Mouse (Mus musculus) megakaryocyte-erythroid progenitor cell, adult 5-6 weeks (primary cell): ENCODE results near the gene Cyp2d10. TPM values are rescaled to one million over a fixed set of nuclear protein-coding genes. Genes with fewer than 3 reads are reported as not detected.
A peak's percentile ranks its signal among the peaks of the same experiment; 100 is the strongest.
"Not testable (repeated sequence)": the region's sequence is repeated elsewhere in the genome, so short reads cannot be mapped to it uniquely, and the experiment has no call there.

Source experiments
- ATAC-seq: replicated peaks from 2 replicates; pipeline ENCODE4 v1.8.0; 2016; ENCODE audit warnings: mild to moderate bottlenecking, inconsistent platforms; ENCODE audit not compliant: severe bottlenecking, poor library complexity, low FRiP score, low TSS enrichment
- total RNA-seq, 2 experiments: library from RNA; stranded (forward) in 1 of 2; stranded (reverse) in 1 of 2; fragments of 200-1000, 215-1000 nt in 1 of 2; fragments of >200 nt in 1 of 2; fragmentation: Nextera tagmentation in 1 of 2; gene quantifications; 2 replicates each; pipeline ENCODE4 v1.2.3; 2014 to 2017

Cyp2d10 gene
- total RNA-seq (2014; fragmentation: Nextera tagmentation) (not detected in 2 replicates), total RNA-seq (2017) (not detected in 2 replicates)

DNA sequence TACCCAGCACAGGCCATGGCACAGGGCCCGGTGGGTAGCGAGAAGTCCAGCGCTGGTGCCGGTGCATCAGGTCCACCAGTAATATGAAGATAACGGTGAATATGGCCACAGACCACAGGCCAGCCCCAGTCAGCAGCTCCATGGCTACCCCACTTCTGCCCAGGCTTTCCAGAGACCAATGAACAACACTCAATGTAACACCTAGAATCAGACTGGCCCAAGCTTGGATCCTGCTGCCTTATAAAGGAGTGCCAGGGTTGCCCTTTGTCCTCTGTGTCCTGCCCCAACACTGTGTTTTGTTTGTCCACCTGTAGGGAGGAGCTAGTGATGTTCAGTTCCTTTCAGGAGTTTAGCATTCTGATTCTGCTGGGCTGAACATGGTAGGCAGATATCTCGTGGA, at the start of gene Cyp2d10:
Cyp2d10 (minus strand) TSS at position 215 of the 400 bp plus-strand sequence.
- no peak for ATAC-seq

GRCm38 (mm10) chr15:82456086-82456790, 49.2 kb upstream of the Cyp2d10 start:
- not testable (repeated sequence) for ATAC-seq

DNA sequence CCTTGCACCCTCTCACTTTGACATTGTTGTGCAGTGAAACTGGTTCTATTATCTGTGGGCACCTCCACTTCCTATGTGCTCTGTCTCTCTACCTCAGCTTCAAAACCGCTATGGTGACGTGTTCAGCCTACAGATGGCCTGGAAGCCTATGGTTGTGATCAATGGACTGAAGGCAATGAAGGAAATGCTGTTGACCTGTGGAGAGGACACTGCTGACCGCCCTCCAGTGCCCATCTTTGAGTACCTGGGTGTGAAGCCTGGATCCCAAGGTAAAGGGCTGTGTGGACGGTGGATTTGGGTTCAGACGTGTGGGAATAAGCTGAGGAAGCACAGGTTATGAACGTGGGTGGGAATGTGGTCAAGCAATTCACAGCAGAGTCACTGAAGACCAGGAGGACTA, 46.5 kb upstream of the Cyp2d10 start:
- ATAC-seq, result not testable (repeated sequence)

DNA sequence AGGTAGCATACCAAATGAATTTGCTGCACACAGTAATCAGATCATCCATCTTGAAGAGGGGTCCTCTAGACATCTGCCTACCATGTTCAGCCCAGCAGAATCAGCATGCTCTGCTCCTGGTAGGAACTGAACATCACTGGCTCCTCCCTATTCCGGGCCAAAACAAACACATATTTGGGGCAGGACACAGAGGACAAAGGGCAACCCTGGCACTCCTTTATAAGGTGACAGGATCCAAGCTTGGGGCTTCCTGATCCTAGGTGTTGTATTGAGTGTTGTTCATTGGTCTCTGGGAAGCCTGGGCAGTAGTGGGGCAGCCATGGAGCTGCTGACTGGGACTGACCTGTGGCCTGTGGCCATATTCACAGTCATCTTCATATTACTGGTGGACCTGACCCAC, 45.1 kb upstream of the Cyp2d10 start:
- not testable (repeated sequence) for ATAC-seq

GRCm38 (mm10) chr15:82450045-82450444, 43.0 kb upstream of the Cyp2d10 start:
- not testable (repeated sequence) for ATAC-seq

GRCm38 (mm10) chr15:82445196-82445595, 38.2 kb upstream of the Cyp2d10 start:
- ATAC-seq, result no peak

- ATAC-seq, result no peak
These were observed 36.7 kb upstream of the Cyp2d10 start for GRCm38 (mm10) chr15:82443658-82444057.

- 0 out of 2 replicates have a peak, but pooled peaks have one; percentile 47 for ATAC-seq
These were observed 31.1 kb upstream of the Cyp2d10 start for GRCm38 (mm10) chr15:82437975-82438617.

- ATAC-seq, result no peak
These were observed 28.6 kb upstream of the Cyp2d10 start for GRCm38 (mm10) chr15:82435606-82436005.

GRCm38 (mm10) chr15:82435011-82435410, 28.0 kb upstream of the Cyp2d10 start:
- no peak for ATAC-seq

DNA sequence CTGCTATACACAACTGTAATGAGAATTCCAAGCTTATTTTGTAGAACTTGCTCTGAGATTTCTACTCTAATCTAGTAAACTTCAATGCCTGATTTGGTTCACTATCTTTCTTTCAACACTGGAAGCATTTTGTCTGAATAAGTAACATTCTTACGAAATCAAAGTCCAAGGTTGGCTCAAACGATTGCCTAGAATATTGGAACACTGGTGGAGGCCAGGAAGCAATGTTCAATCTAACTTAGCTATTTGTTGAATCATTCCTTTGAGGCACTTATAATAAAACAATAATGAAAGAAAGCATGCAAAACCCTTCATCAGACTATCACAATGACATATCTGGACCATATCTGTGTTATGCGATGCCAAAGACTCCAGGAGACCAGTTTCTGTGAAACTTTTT, 27.5 kb upstream of the Cyp2d10 start:
- no peak for ATAC-seq

DNA sequence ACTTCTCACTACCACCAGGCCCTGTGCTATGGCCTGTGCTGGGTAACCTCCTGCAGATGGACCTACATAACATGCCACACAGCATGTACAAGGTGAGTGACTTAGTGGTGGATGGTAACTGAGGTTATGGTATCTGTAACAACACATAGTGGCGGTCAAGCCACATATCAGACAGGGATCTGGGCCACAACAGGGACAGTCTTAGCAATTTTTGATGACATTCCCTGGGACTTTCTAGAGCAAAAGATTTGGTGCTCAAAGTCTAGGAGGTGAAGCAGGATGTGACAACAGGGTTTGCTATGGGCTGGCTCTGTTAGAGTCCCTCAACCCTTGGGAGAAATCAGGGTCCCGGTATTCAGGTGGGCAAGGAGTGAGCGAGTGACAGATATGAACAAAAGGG, 26.6 kb upstream of the Cyp2d10 start:
- ATAC-seq, result no peak

GRCm38 (mm10) chr15:82433137-82433536, 26.1 kb upstream of the Cyp2d10 start, which contains the start of gene Cyp2d9:
Cyp2d9 (plus strand) TSS chr15:82433437.
- ATAC-seq, result no peak

DNA sequence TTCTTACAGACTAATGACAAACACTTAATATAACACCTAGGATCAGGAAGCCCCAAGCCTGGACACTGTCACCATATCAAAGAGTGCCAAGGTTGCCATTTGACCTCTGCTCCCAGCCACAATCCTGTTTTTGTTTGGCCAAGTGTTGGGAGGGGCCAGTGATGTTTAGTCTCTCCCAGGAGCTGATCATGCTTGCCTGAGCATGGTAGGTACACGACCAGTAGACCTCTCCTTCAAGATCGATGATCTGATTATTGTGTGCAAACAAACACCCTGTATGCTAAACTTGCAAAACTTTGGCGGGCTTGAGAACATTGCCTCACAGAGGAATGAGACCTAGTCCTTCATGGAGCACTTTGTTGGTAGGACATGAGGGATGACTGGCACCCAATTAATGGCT, 16.5 kb upstream of the Cyp2d10 start:
- ATAC-seq, result no peak

GRCm38 (mm10) chr15:82422935-82423334, 15.9 kb upstream of the Cyp2d10 start:
- no peak for ATAC-seq

DNA sequence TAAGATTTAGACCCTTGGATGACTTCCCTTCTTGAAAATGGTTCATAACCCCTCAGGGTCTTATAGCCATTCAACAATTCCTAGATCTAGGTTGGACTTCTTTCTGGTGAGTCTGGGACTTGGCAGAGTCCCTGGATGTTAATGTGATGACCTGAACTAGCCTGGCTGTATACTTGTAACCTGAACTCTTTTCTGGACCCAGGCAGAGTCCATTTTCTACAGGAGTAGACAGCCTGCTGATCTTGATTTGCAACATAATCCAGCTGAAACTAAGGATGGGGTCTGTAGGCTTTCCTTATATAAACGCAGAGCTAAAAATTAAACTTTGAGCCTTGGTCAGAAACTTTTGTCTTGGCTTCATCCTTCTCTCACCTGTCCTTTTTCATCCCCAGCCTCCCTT, 11.6 kb upstream of the Cyp2d10 start:
- ATAC-seq, result no peak

DNA sequence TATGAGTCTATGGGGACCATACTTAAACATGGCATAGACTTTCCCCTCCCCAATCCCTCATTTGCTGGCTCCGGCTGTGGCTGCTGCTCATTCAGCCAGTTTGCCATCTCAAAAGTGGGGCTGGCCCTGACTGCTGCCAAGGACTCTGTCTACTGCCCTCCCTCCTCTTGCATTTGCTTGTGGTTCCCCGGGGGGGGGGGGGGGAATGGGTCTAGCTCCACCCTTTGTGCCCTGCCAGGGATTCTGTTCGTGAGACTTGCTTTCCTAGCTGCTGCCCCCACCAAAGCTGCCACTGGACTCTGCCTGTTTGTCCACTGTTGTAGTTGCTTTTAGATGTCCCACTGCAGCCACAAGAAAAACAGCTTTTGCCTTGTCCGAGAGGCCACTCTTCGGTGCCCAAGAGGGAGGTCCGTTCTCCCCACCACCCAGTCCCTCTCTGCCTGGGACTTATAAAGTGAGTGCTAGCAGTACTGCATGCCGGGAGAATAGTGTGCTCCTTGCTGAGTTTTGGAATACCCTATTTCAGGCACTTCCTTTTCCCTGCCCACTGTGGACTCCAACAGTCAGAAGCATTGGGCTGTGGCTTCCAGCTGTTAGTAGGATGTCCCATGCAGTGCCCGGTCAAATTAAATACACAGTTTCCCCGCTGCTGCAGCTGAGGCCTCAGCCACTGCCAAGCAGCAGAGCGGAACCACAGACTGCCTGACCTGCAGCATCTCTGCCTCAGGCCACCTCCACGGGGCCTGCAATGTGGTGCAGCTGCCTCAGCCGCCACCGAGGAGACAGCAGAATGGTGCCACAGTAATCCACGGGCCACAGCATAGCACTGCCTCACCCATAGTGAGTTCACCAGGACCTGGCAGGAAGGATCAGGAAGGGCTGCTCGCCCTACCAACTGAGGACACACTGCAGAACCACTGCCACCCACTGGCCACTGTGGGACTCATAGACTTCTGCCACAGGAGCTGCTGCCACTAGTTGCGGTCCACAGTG, 10.1 kb upstream of the Cyp2d10 start:
- ATAC-seq, result peak; percentile 93

- ATAC-seq, result no peak
These were observed 541 bp upstream of the Cyp2d10 start for GRCm38 (mm10) chr15:82407536-82407935.

GRCm38 (mm10) chr15:82404163-82404562, 2.8 kb downstream of the Cyp2d10 start:
- ATAC-seq, result no peak

DNA sequence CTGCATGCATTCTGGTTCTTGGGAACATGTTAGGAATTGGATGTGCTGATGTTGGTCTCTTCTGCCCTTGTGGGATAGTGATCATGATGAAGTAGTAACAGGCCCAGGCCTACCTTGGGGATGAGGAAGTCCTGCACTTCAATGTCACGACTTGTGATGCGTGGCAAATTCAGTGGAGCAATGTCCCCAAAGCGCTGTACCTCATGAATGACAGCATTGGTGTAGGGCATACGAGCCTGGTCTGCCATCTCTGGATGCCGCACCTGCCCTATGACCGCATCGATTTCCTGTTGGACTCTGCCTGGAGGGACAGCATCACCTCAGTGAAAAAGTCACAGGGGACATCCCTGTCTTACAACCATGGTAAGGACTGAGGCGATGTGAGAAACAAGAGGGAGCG, 3.4 kb downstream of the Cyp2d10 start:
- no peak for ATAC-seq
